In genomic region chr1:37408678-37409077, GRCm38 (mm10) we compare ENCODE assay signal across 32 mouse cellular contexts.
"Had no signal": no experiment of that assay in that cellular context is flagged by ENCODE, and none has a peak within 500 bp of the region (broad histone marks: within the 10 kb centered on the region; RNA-seq: fewer than 3 reads in every experiment).

No protein-coding gene starts in this region.

- H3K9me3 ChIP-seq: limb, embryonic 10.5 days; limb, embryonic 12.5 days; limb, embryonic 13.5 days; limb, embryonic 15.5 days; liver, embryonic 12.5 days; liver, embryonic 13.5 days; liver, embryonic 15.5 days; lung, embryonic 15.5 days; megakaryocyte, embryonic 14.5 days; midbrain, embryonic 10.5 days; midbrain, embryonic 12.5 days; midbrain, embryonic 13.5 days; midbrain, embryonic 15.5 days; neural tube, embryonic 12.5 days had no signal

- DNase-seq: left cerebral cortex, postnatal 4 days; liver; liver, embryonic 13.5 days; liver, postnatal 0 days; lung, adult 18-20 months; lung, adult 2 months; lung, embryonic 14.5 days; lung, postnatal 10 days; lung, postnatal 14 days; lung, postnatal 36 days; lung, postnatal 4 days; midbrain, embryonic 14.5 days had no signal

- H3K4me3 ChIP-seq: limb, embryonic 10.5 days; limb, embryonic 12.5 days; limb, embryonic 13.5 days; limb, embryonic 15.5 days; liver, embryonic 12.5 days; liver, embryonic 13.5 days; liver, embryonic 15.5 days; lung, embryonic 15.5 days; megakaryocyte, embryonic 14.5 days; midbrain, embryonic 10.5 days; midbrain, embryonic 12.5 days; midbrain, embryonic 13.5 days; midbrain, embryonic 15.5 days; myocyte; neural tube, embryonic 12.5 days had no signal

- H3K9ac ChIP-seq: limb, embryonic 12.5 days; limb, embryonic 13.5 days; limb, embryonic 15.5 days; liver, embryonic 12.5 days; liver, embryonic 13.5 days; liver, embryonic 14.5 days; liver, embryonic 15.5 days; liver, postnatal 0 days; lung, embryonic 14.5 days; lung, embryonic 15.5 days; midbrain, embryonic 12.5 days; midbrain, embryonic 13.5 days; midbrain, embryonic 15.5 days; neural tube, embryonic 12.5 days had no signal

- H3K27ac ChIP-seq: limb, embryonic 10.5 days; limb, embryonic 12.5 days; limb, embryonic 13.5 days; limb, embryonic 15.5 days; liver, embryonic 12.5 days; liver, embryonic 13.5 days; liver, embryonic 14.5 days; liver, embryonic 15.5 days; lung, embryonic 15.5 days; macrophage; midbrain, embryonic 10.5 days; midbrain, embryonic 12.5 days; midbrain, embryonic 13.5 days; midbrain, embryonic 15.5 days; neural tube, embryonic 12.5 days had no signal

- ATAC-seq: liver, embryonic 12.5 days; liver, postnatal 0 days; lung, postnatal 0 days; midbrain, embryonic 13.5 days; midbrain, embryonic 15.5 days; midbrain, embryonic 16.5 days had no signal

- H3K36me3 ChIP-seq: limb, embryonic 10.5 days; limb, embryonic 12.5 days; limb, embryonic 13.5 days; liver, embryonic 12.5 days; liver, embryonic 13.5 days; liver, embryonic 15.5 days; lung, embryonic 15.5 days; midbrain, embryonic 10.5 days; midbrain, embryonic 12.5 days; neural tube, embryonic 12.5 days had no signal

- H3K27me3 ChIP-seq: limb, embryonic 12.5 days; limb, embryonic 15.5 days; liver, embryonic 12.5 days; liver, embryonic 13.5 days; liver, embryonic 15.5 days; lung, embryonic 15.5 days; megakaryocyte, embryonic 14.5 days; midbrain, embryonic 12.5 days; midbrain, embryonic 13.5 days; midbrain, embryonic 15.5 days; neural tube, embryonic 12.5 days had no signal

- H3K4me1 ChIP-seq: limb, embryonic 15.5 days; liver, embryonic 15.5 days; lung, embryonic 15.5 days; midbrain, embryonic 10.5 days; midbrain, embryonic 12.5 days; midbrain, embryonic 13.5 days; midbrain, embryonic 15.5 days; neural tube, embryonic 12.5 days had no signal

- H3K4me2 ChIP-seq: limb, embryonic 12.5 days; limb, embryonic 13.5 days; limb, embryonic 15.5 days; liver, embryonic 11.5 days; liver, embryonic 12.5 days; liver, embryonic 13.5 days; liver, embryonic 15.5 days; lung, embryonic 14.5 days; lung, embryonic 15.5 days; midbrain, embryonic 11.5 days; midbrain, embryonic 12.5 days; midbrain, embryonic 13.5 days; midbrain, embryonic 15.5 days; neural tube, embryonic 12.5 days had no signal
